Mouse (Mus musculus) ovary, postnatal 36 days (tissue): ENCODE measurements around the gene Trim30c.
A peak's percentile ranks its signal among the peaks of the same experiment; 100 is the strongest.
"Not testable (repeated sequence)": the region's sequence is repeated elsewhere in the genome, so short reads cannot be mapped to it uniquely, and the experiment has no call there.

ENCODE experiments used
- DNase-seq: peaks from one replicate; pipeline ENCODE4 v3.0.0; 2022; ENCODE audit warnings: low spot score, mixed read lengths

Trim30c gene

GRCm38 (mm10) chr7:104400698-104401097, at the start of gene Trim30c:
TSS of gene Trim30c (minus strand) at chr7:104400837.
- no peak for DNase-seq

- DNase-seq = no peak
Measured at GRCm38 (mm10) chr7:104445961-104446645, 45.5 kb upstream of the Trim30c start.

GRCm38 (mm10) chr7:104404460-104404950, 3.9 kb upstream of the Trim30c start:
- DNase-seq = no peak

- no peak for DNase-seq
Measured at GRCm38 (mm10) chr7:104401140-104401539, 503 bp upstream of the Trim30c start.

GRCm38 (mm10) chr7:104398492-104398891, 2.1 kb downstream of the Trim30c start:
- DNase-seq = no peak

- DNase-seq = no peak
Measured at GRCm38 (mm10) chr7:104369736-104370414, 30.8 kb downstream of the Trim30c start, which contains the start of gene Trim30b. TSS of gene Trim30b (minus strand) at chr7:104369884.

- no peak for DNase-seq
Measured at GRCm38 (mm10) chr7:104366339-104366738, 34.3 kb downstream of the Trim30c start.

DNA sequence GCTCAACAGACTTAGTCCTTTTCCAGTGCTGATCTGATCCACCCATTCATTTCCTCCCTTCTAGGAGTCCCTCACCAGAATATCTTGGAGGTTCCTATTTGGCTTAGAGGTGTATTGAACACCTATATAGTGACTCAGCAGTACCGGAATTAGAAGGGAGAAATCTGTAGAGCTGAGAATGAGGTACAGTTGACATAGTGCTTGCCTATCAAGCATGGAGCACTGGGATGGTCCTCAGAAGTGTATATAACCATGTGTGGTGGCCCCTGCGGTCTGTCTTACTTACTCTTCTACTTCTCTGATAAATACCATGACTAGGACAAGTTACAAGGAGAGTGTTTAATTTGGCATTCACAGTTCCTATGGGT, 47.1 kb downstream of the Trim30c start:
- no peak for DNase-seq

GRCm38 (mm10) chr7:104352717-104353599, 47.7 kb downstream of the Trim30c start, which contains the start of gene Trim12c:
TSS of gene Trim12c (minus strand) at chr7:104353362.
- DNase-seq = peak; percentile 54

DNA sequence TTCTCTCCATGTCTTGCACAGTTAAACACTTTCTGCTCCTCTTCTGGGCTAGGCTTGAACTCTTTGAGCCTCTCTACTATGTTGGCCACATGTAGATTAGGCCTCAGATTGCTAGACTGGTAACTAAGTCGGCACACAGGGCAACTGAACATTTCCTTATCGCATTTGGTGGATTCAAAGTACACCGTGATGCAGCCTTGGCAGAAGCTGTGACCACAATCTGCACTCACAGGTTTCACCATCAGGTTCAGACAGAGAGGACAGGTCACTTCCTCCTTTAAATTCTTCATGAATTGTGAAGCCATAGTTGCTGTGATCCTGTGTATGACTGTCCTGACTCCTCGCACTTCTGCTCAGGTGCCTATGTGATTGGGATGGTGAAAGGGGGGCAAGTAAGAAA, 52.6 kb downstream of the Trim30c start:
- not testable (repeated sequence) for DNase-seq

DNA sequence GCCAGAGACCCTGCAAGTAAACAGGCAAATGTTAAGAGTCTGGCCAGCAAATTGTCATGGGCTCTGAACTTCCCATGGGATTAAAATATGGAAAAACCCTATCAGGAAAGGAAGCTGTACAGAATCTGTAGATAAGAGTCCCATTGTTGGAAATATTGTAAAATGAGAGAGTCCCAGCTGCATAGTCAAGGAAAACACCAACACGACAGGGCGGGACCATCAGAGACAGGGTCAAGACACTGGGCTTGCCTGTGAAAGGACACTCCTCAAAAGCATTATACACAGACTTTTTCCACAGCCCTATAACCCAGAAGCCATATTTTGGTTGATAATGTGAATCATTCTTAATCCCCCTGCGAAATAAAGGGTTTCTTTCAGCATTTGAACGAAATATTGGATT, 59.9 kb downstream of the Trim30c start:
- not testable (repeated sequence) for DNase-seq

DNA sequence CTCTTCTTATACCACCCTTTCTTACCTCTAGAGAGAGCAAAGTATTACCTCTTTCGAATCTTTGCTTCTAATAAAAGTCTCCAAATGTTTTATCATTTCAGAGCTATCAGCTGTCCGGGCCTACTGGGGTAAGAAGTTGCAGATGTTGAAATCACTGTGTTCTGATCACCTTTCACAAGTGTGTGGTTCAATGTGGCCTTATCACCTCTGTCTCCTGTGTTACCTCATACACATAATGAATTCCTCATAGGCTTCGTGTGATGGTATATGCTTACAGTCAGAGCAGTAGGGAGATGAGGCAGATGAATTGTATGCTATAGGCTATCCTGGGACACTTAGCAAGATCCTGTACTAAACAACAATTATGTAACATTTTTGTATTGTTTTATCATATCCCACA, 65.1 kb downstream of the Trim30c start:
- DNase-seq = not testable (repeated sequence)
